ENCODE assay signal across 7 mouse cellular contexts in the genomic region with DNA sequence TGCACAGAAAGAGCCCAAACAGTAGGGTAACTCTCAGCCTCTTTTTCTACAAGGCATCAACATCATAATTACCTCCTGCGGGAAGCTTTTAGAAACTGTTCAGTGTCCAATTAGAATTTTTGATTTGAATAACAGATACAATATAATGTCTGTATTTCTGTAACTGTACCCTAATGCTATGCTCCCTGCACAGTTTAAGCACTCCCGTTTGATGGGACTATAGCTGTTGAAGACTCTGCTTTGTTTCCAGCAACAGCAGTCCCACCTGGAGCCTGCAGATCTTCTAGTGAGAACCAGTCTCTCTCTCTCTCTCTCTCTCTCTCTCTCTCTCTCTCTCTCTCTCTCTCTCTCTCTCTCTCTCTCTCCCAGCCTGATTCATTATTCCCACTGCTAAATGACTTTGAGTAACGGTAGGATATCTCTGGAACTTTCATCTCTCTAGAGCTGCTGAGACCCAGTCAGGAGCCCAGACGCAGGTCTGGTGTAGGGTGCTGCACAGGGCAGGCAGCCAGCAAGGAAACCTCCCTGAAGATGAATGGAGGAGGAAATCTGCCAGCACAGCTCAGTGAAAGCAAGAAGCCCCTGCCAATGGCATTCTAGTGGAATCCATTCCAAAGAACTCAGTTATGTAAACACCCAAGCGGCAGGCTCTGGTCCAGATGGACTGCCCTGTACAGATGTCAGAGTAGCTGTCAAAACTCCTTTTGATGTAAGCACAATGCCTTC.
DNase-seq lines count a peak whose midpoint lies in the region; ATAC-seq lines count a peak whose summit lies in the region.

No protein-coding gene starts in this region.

- no peak overlapping the region for H3K27ac ChIP-seq in kidney, embryonic 14.5 days (ENCODE audit: low read depth, low read length)
- no peak overlapping the region for H3K27ac ChIP-seq in heart, embryonic 12.5 days (ENCODE audit: poor library complexity, severe bottlenecking)

- no peak overlapping the region for H3K4me2 ChIP-seq in kidney, embryonic 14.5 days (replicated peaks; ENCODE audit: low read depth, low read length)
- no peak overlapping the region for H3K4me2 ChIP-seq in heart, embryonic 12.5 days

- WGBS in kidney, embryonic 14.5 days = 63% methylated on average over 5 of the region's 5 CpGs
- 40% methylated on average over 5 of the region's 5 CpGs for WGBS in heart, embryonic 12.5 days

- no peak overlapping the region for H3K9ac ChIP-seq in kidney, embryonic 14.5 days (ENCODE audit: low read depth, low read length)
- H3K9ac ChIP-seq in heart, embryonic 12.5 days = no peak overlapping the region

- no peak overlapping the region for H3K4me3 ChIP-seq in kidney, embryonic 14.5 days (ENCODE audit: low read length)
- H3K4me3 ChIP-seq in heart, embryonic 12.5 days = no peak overlapping the region

- DNase-seq in kidney, postnatal 14 days = peak; percentile 29
- peak; percentile 55 for DNase-seq in adrenal gland, postnatal 10 days
- peak; percentile 77 for DNase-seq in lung, postnatal 25 days (ENCODE audit: low spot score)
- DNase-seq in urinary bladder, adult 18-20 months (ENCODE audit: low spot score in 2 of 2) = no peak
- DNase-seq in spleen, postnatal 10 days (ENCODE audit: low spot score in 2 of 2) = no peak

- no peaks in the 10 kb centered on the region for H3K27me3 ChIP-seq in kidney, embryonic 14.5 days (ENCODE audit: control insufficient read depth, insufficient read depth, low read length)
- H3K27me3 ChIP-seq in heart, embryonic 12.5 days (replicated peaks) = no peaks in the 10 kb centered on the region

- H3K36me3 ChIP-seq in kidney, embryonic 14.5 days (ENCODE audit: control insufficient read depth, insufficient read depth, low read length) = no peaks in the 10 kb centered on the region
- H3K36me3 ChIP-seq in heart, embryonic 12.5 days = no peaks in the 10 kb centered on the region

- H3K4me1 ChIP-seq in kidney, embryonic 14.5 days (ENCODE audit: control insufficient read depth, insufficient read depth, low read length) = no peaks in the 10 kb centered on the region; the same call in 1 of the 2 replicates
- H3K4me1 ChIP-seq in heart, embryonic 12.5 days (replicated peaks) = peaks cover 32% of the 10 kb centered on the region

- ATAC-seq in kidney, embryonic 14.5 days (ENCODE audit: low FRiP score, low TSS enrichment) = no peak
- ATAC-seq in heart, embryonic 12.5 days (ENCODE audit: insufficient number of reproducible peaks, low FRiP score) = peak; percentile 57; the same call in 1 of the 2 replicates

- H3K9me3 ChIP-seq in kidney, embryonic 14.5 days (ENCODE audit: control insufficient read depth, low read length) = no peaks in the 10 kb centered on the region
- H3K9me3 ChIP-seq in heart, embryonic 12.5 days (replicated peaks) = no peaks in the 10 kb centered on the region

Comparison
In these comparisons a context has a peak if more than half of its experiments do, and no peak if none do; other contexts are left out.
1. DNase-seq: peak in kidney, postnatal 14 days (single experiment), adrenal gland, postnatal 10 days (single experiment) and lung, postnatal 25 days (single experiment); none in urinary bladder, adult 18-20 months (0 of 2) and spleen, postnatal 10 days (0 of 2).